Mouse (Mus musculus) mesoderm, embryonic 11.5 days (tissue): ENCODE measurements around the gene Actn2.

Experiments used
- DNase-seq: peaks from one replicate; pipeline ENCODE4 v3.0.0-alpha.2; 2012; ENCODE audit warnings: low read depth, low spot score

The Actn2 gene

GRCm38 (mm10) chr13:12257391-12258380 is 82.9 kb downstream of the Actn2 start, which contains the start of gene Mtr:
Gene Mtr (minus strand): TSS chr13:12258113.
- peak; percentile 96 for DNase-seq

DNA sequence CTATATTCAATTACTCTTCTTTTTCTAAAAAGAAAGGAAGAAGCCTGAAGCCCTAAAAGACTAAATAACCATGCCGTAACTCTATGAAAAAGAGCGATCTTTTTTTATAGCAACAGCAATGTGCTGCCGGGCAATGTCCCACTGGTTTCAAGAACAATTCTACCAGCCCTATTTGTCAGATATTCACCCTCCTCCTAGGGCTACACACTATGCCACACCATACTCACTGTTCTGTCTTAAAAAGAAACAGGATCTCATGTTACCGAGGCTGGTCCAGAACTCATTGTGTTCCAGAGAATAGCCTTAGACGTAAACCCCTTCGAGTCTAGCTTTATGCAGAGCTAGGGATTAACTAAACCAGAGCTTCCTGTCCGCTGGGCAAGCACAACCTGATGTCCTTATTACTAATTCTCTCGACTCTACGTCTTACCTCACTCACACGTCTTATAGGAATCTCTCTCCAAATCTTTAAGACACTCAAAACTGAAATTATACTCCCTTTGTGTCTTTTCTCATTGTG is 83.6 kb downstream of the Actn2 start:
- DNase-seq = peak; percentile 18

DNA sequence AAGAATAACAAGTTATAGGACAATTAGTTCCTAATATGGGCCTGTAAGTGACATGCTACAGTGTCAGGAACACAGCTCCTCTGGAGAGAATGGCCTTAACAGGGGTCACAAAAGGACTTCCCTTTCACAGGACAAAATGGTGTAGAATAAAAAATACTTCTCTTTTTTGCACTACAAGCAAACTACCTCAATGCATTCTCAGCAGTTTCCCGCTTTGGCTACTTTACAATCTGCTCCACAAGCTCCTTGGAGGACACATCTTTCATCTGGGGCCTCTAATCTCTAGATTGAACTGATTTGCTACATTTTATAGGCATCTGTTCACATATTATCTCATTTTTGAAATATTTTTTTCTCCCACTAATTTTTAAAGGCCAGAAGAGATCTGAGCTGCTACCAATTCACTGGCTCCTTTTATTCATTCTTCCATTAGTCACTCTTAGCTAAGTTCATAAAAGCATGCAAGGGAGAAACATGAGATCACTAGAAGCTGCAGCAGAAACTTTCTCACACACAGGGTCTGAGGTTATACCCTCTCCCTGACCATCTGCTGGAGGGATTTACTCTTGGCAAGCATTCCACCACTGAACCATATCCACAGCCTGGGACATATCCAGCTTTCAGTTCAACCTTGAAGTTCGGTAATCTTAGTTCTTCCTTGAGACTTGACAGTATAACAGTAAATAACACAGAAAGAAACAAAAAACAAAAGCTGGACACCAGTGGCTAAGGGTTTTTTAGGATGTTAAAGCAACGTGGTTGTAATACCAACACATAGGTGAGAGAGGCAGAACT is 84.5 kb downstream of the Actn2 start:
- no peak for DNase-seq

GRCm38 (mm10) chr13:12250496-12250895 is 90.1 kb downstream of the Actn2 start:
- no peak for DNase-seq

DNA sequence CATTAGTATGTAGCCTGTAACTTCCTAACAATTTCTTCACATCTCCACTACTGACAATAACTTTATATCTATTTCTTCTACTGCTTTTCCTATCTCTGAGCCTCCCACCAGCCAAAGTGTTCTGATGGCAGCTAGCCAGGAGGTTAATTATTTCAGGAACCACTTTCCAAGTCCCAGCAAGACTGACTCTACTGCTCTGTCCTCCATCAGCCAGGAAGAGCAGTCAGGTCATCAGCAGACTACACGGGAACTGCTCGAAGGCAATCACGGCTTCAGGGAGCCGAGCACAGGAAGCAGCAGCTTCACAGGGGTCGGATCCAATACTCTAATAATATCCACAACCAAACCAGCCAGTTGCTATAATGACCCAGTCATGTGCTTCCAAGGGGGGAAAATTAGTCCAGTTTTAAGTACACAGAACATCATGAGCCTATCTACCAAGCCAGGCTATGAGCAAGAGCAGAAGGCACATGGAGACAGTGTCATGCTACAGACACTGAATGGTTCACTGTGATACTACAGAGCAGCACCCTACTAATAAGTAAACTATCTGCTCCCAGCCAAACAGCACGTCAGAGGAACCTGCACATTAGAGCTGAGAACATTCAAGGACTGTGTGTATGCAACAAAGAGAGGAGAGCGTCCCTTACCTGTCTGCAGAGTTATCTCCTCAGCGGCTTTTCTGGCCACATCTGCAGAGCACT is 91.2 kb downstream of the Actn2 start:
- no peak for DNase-seq

- DNase-seq = no peak
These were observed 94.6 kb downstream of the Actn2 start for GRCm38 (mm10) chr13:12245938-12246337.

GRCm38 (mm10) chr13:12243991-12244390 is 96.6 kb downstream of the Actn2 start:
- DNase-seq = no peak

DNA sequence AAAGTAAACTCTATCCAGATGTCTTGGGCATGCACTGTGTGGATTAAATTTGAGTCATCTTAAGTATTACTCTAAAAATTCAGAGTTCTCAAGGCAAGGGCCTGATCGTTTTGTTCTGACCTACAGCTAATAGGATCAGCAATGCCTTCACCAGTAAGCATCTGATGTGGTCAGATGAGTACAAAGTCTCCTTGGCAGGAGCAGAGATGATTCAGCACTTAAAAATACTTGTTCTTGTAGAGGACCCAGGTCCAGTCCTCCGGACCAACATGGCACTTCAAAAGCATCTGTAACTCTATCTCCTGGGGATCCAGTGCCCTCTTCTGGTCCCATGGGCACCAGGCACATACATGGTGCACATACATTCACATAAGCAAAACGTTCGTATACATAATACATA is 108.4 kb downstream of the Actn2 start:
- no peak for DNase-seq

DNA sequence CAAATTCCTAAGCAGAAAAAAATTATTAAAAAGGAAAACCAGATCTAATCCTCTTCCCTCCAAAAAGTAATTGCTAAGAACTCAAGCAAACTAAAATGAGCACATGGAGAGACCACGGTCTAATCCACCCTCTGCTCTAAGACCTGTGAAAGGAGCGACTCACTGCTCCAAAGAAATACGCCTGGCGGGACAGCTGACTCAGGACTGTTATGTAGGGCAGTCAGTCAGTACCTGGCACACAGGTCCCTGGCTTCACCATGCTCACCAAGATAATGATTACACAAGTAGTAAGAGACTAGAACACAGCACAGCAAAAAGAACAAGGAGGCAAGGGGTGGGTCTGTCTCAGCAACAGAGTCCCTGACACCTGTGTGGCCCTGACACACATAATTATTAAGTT is 112.3 kb downstream of the Actn2 start:
- no peak for DNase-seq

DNA sequence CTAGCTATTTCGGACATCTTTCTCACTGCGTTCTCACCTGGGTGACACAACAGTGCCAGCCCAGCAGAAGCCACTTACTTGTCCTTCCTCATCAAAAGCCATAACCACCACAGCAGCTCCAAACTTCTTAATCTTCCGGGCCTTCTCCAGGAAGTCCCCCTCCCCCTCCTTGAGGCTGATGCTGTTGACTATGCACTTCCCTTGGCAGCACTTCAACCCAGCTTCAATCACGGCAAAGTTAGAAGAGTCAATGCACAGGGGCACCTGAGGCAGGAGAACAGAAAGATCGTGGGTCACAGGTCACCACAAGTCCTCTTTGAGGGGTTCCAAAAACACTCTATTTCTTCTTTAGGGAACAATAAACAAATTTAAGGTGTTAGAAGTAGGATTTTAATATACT is 113.0 kb downstream of the Actn2 start:
- no peak for DNase-seq
